Mouse (Mus musculus): ENCODE measurements around the gene Mettl23.

DNA sequence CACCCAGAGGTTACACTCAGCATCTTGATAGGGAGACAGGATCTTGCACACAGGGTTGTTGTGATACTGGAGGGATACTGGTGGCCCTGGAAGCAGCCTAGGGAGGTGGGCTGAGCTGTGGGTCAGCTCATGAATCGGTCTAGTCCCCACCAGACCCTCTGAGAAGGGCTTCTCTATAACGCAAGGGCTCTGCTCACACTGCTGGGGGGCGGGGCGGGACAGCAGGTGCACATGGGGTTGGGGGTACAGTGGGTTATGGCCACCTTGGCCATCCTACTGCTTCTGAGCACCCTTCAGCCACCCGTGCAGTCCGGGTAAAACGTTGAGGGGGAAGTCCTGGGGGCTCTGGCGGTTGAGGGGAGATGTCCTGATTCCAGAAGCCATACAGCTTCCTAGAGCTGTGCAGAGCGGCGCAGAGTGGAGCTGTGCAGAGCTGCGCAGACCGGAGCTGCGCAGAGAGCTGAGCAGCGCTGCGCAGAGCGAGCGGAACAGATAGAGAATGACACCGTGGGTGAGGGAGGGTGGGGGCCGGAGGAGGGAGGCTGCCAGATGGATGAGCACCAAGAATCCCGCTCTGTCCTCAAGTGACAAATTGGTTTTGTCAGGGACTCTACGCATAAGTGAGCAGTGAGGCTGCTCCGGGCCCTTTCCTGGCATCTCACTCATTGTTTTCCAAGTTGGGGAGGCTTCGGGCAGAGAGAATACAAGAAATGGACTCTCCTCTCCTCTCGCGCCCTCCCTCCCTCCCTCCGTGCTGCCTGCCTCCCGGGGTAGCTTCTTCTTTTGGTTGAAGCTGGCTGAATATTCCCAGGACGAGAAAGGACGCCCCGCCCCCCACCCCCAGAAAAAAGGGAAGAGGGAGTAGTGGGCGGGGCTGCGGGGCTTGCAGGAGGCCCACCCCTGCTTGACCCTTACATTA lies 31.8 kb upstream of the Mettl23 start:
- TF ChIP-seq CTCF (IDR thresholded peaks at IDR 0.05; ENCODE audit: low read depth, low read length) (no peak), GATA1 (IDR thresholded peaks at IDR 0.05; ENCODE audit: borderline replicate concordance, low read length) (no peak)

Data from G1E (cell line).